Mouse (Mus musculus) brain, adult 2 months (tissue): Measurements from ENCODE around the gene Wdr45b.
"Not testable (repeated sequence)": the region's sequence is repeated elsewhere in the genome, so short reads cannot be mapped to it uniquely, and the experiment has no call there.

Source experiments
- DNase-seq: peaks from one replicate; pipeline ENCODE4 v3.0.0; 2011; ENCODE audit warnings: low read depth, low spot score

The Wdr45b gene

GRCm38 (mm10) chr11:121328206-121328605, 26.0 kb downstream of the Wdr45b start:
- DNase-seq, result no peak

DNA sequence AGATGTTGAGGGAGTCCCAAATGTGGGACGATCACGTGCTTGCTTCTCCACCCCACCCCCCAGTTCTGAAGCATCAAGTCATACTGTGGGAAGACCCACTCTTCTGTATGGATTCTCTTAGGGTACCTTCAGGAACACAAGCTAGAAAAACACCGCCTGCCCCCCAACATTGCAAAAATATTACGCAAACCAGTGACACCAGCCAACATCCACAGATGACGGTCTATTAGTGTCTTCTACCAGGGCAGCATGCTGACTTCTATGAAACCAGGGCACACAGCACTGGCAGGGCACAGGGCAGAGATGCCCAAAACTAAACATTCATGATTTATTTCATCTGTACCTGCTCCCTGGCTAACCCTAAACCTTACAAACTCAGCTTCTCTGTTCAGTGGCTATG, 27.6 kb downstream of the Wdr45b start:
- no peak for DNase-seq

- no peak for DNase-seq
These were observed 28.2 kb downstream of the Wdr45b start for GRCm38 (mm10) chr11:121326034-121326433.

DNA sequence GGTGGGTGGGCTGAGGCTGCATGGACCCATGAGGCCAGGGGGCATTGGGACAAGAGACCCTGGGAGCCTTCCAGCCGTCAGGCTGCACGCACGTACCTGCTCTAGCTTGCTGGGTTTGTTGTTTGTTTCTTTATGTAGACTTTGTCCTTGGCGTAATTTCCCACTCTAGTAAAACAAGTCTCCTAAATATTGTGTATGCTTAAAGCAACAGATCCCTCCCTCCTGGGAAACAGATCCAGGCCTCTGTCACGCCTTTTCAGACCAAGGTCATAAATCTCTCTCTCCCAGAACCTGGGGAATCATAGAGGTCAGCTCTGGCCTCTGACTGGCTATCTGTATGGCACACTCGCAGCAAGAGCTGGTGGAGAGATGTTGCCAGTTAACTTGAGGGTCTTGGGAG, 46.5 kb downstream of the Wdr45b start:
- DNase-seq, result not testable (repeated sequence)

GRCm38 (mm10) chr11:121306608-121307007, 47.6 kb downstream of the Wdr45b start:
- peak; percentile 49 for DNase-seq

DNA sequence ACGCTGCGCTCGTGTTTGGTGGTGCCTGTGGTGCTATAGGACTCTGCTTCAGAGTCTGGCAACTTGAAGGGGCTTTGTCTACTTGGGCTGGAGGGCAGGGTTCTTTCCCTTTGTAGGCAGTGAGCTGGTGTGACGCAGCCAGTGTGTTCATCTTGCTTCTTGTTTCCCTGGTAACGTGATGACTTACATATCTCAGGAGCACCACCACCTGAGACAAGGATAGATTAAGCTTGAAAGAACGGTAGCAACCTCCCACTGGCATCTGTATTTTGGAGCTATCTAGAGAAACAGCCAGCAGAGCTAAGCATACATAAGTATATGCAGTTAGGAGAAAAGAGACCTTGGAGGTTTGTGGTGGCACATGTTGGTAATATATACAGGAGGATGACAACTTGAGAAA, 48.9 kb downstream of the Wdr45b start:
- DNase-seq, result peak; percentile 86

- peak; percentile 41 for DNase-seq
These were observed 54.0 kb downstream of the Wdr45b start for GRCm38 (mm10) chr11:121300265-121300664.

- no peak for DNase-seq
These were observed 55.8 kb downstream of the Wdr45b start for GRCm38 (mm10) chr11:121298493-121298892.

GRCm38 (mm10) chr11:121294771-121295170, 59.5 kb downstream of the Wdr45b start:
- no peak for DNase-seq

DNA sequence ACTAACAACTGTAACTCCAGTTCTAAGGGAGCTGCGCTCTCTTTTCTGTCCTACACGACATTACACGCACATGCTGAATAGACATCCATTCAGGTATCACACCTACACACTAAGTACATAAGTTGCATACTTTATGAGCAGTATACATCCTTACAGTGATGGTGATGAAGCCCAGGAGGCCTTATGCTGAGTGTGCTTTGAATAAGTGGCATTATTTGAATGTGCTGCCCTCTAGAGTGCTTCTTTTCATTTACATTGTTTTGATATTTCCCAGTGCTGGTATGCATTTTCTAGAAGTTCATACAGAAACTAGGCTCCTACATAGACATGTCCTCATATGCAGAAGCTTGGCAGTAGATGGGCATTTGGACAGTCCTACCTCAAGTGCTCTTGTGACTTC, 64.4 kb downstream of the Wdr45b start:
- DNase-seq, result peak; percentile 43

- DNase-seq, result no peak
These were observed 71.3 kb downstream of the Wdr45b start for GRCm38 (mm10) chr11:121282911-121283310.

DNA sequence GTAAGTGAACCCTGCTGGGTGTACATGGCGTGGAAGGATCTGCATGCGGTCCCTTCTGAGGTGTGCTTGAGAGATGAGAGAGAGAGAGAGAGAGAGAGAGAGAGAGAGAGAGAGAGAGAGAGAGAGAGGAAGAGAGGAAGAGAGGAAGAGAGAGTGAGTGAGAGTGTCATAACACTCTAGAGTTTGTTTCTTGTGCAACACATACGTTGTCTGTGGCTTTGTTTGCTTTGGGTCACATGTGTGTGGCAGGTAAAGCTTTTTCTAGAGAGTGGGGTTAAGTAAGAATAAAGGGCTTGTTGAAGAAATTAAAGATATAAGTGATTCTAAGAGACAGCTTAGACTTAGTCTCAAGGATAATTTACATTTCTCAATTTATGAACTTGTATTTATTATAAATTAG, 76.2 kb downstream of the Wdr45b start:
- DNase-seq, result no peak

DNA sequence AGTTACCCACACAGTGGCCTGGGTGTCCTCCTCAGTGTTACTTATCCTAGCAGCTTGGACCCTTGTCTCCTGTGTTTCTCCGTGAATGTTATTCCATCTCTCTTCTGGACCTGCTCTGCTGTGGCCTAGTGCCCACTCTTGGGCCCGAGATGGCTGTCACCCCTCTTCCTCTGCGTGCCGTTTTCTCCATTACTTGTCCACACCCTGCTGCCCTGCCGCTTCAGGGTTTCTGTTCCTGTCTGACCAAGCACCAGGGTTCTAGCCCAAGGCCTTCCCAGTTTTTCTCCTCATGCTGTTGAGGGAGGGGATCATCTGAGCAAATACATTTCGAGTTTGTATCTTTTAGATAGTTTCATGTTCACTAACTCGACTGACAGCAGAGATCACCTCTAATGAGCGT, 76.7 kb downstream of the Wdr45b start:
- no peak for DNase-seq
